Mouse (Mus musculus) limb, embryonic 10.5 days (tissue): ENCODE measurements around the gene Nop56. TPM values are rescaled to one million over a fixed set of nuclear protein-coding genes. Genes with fewer than 3 reads are reported as not detected.

Experiments
- DNase-seq: peaks from one replicate; pipeline ENCODE4 v3.0.0-alpha.2; 2017; ENCODE audit warnings: low spot score
- H3K27ac ChIP-seq: fragments of 300-500 bp; sonication (generic); 2 replicates; pipeline ENCODE4 v1.5.1; 2016; ENCODE audit warnings: mild to moderate bottlenecking
- H3K27me3 ChIP-seq: fragments of 300-500 bp; sonication (generic); 2 replicates; pipeline ENCODE4 v1.6.1; 2016; ENCODE audit warnings: low read depth, mild to moderate bottlenecking; ENCODE audit not compliant: poor library complexity, severe bottlenecking
- H3K36me3 ChIP-seq: fragments of 300-500 bp; sonication (generic); 2 replicates; pipeline ENCODE4 v1.6.1; 2016; ENCODE audit warnings: mild to moderate bottlenecking, moderate library complexity
- H3K4me1 ChIP-seq: fragments of 300-500 bp; sonication (generic); 2 replicates; pipeline ENCODE4 v1.6.1; 2016
- H3K4me3 ChIP-seq: fragments of 300-500 bp; sonication (generic); 2 replicates; pipeline ENCODE4 v1.5.1; 2016; ENCODE audit warnings: mild to moderate bottlenecking, moderate library complexity
- H3K9me3 ChIP-seq: fragments of 300-500 bp; sonication (generic); replicated peaks from 2 replicates; pipeline ENCODE4 v1.6.1; 2016; ENCODE audit warnings: mild to moderate bottlenecking
- WGBS: fragments of 180-500 bp; shearing (Covaris S2); methylation state at CpG from one replicate; pipeline ENCODE4 v1.1.7; 2016; 5-methylcytosine and 5-hydroxymethylcytosine counted together
- polyA plus RNA-seq: library from polyadenylated mRNA; unstranded; fragments of >200 nt; fragmentation: Nextera tagmentation; extraction: Ambion mirVana; gene quantifications from 2 replicates; pipeline ENCODE4 v1.2.1, GENCODE M21; 2016

Nop56 gene
- polyA plus RNA-seq, 1 experiment from 2014 or later, result 440 TPM

GRCm38 (mm10) chr2:130280224-130280623 is 6.0 kb downstream of the Nop56 start:
- H3K4me1 ChIP-seq, result peaks cover 34% of the 10 kb centered on the region
- WGBS, result 73% methylated on average over 7 of the region's 7 CpGs
- H3K27ac ChIP-seq, result no peak overlapping the region
- peaks cover 70% of the 10 kb centered on the region for H3K36me3 ChIP-seq
- H3K9me3 ChIP-seq, result no peaks in the 10 kb centered on the region
- no peak for DNase-seq
- no peaks in the 10 kb centered on the region for H3K27me3 ChIP-seq
- no peak overlapping the region for H3K4me3 ChIP-seq

- no peaks in the 10 kb centered on the region for H3K27me3 ChIP-seq
- peaks cover 30% of the 10 kb centered on the region for H3K4me1 ChIP-seq
- H3K4me3 ChIP-seq, result no peak overlapping the region
- H3K36me3 ChIP-seq, result peaks cover 64% of the 10 kb centered on the region
- H3K9me3 ChIP-seq, result no peaks in the 10 kb centered on the region
- 82% methylated on average over 4 of the region's 4 CpGs for WGBS
- no peak for DNase-seq
- no peak overlapping the region for H3K27ac ChIP-seq
Measured at GRCm38 (mm10) chr2:130280818-130281217, 6.6 kb downstream of the Nop56 start.

- Histone ChIP-seq H3K27ac (peak within 1 kb of the TSS; percentile 86), H3K9me3 (no peaks in the 10 kb centered on the region), H3K4me3 (peak within 1 kb of the TSS; percentile 94), H3K27me3 (no peaks in the 10 kb centered on the region), H3K36me3 (peaks cover 33% of the 10 kb centered on the region), H3K4me1 (peaks cover 16% of the 10 kb centered on the region)
- WGBS, result under 1% methylated on average over 51 of the region's 51 CpGs
- DNase-seq, result peak; percentile 94
Measured at GRCm38 (mm10) chr2:130283854-130284654, 9.8 kb downstream of the Nop56 start, which contains the start of gene Idh3b. Idh3b (minus strand) TSS chr2:130284547.

GRCm38 (mm10) chr2:130289086-130289485 is 14.9 kb downstream of the Nop56 start:
- WGBS, result 68% methylated on average over 4 of the region's 4 CpGs
- DNase-seq, result no peak
- H3K4me3 ChIP-seq, result no peak overlapping the region
- peaks cover 24% of the 10 kb centered on the region for H3K27me3 ChIP-seq
- H3K36me3 ChIP-seq, result no peaks in the 10 kb centered on the region
- H3K4me1 ChIP-seq, result peaks cover 24% of the 10 kb centered on the region
- no peaks in the 10 kb centered on the region for H3K9me3 ChIP-seq
- H3K27ac ChIP-seq, result no peak overlapping the region

- Histone ChIP-seq H3K27me3 (peaks cover 42% of the 10 kb centered on the region), H3K36me3 (no peaks in the 10 kb centered on the region), H3K4me1 (peaks cover 40% of the 10 kb centered on the region), H3K9me3 (no peaks in the 10 kb centered on the region), H3K4me3 (no peak overlapping the region), H3K27ac (no peak overlapping the region)
- 14% methylated on average over 8 of the region's 8 CpGs for WGBS
- peak; percentile 52 for DNase-seq
Measured at GRCm38 (mm10) chr2:130291434-130291833, 17.2 kb downstream of the Nop56 start.

- peaks cover 43% of the 10 kb centered on the region for H3K4me1 ChIP-seq
- H3K9me3 ChIP-seq, result no peaks in the 10 kb centered on the region
- no peak for DNase-seq
- H3K27me3 ChIP-seq, result peaks cover 58% of the 10 kb centered on the region
- H3K36me3 ChIP-seq, result no peaks in the 10 kb centered on the region
- no peak overlapping the region for H3K4me3 ChIP-seq
- WGBS, result 51% methylated on average over 3 of the region's 3 CpGs
- H3K27ac ChIP-seq, result no peak overlapping the region
Measured at GRCm38 (mm10) chr2:130293009-130293408, 18.8 kb downstream of the Nop56 start.

- 3% methylated on average over 4 of the region's 4 CpGs for WGBS
- Histone ChIP-seq H3K4me1 (peaks cover 43% of the 10 kb centered on the region), H3K4me3 (0 out of 2 replicates have a peak overlapping the region, but pooled peaks have one; percentile 1), H3K9me3 (no peaks in the 10 kb centered on the region), H3K27ac (no peak overlapping the region), H3K36me3 (no peaks in the 10 kb centered on the region), H3K27me3 (peaks cover 62% of the 10 kb centered on the region)
- DNase-seq, result no peak
Measured at GRCm38 (mm10) chr2:130293486-130293885, 19.3 kb downstream of the Nop56 start.

GRCm38 (mm10) chr2:130294218-130294935 is 20.1 kb downstream of the Nop56 start:
- Histone ChIP-seq H3K27ac (peak overlapping the region; percentile 82), H3K27me3 (peaks cover 62% of the 10 kb centered on the region), H3K9me3 (no peaks in the 10 kb centered on the region), H3K4me3 (peak overlapping the region; percentile 74), H3K36me3 (no peaks in the 10 kb centered on the region), H3K4me1 (peaks cover 43% of the 10 kb centered on the region)
- DNase-seq, result no peak
- WGBS, result 6% methylated on average over 20 of the region's 20 CpGs

- Histone ChIP-seq H3K27me3 (peaks cover 62% of the 10 kb centered on the region), H3K4me3 (peak within 1 kb of the TSS; percentile 74), H3K4me1 (peaks cover 43% of the 10 kb centered on the region), H3K27ac (peak within 1 kb of the TSS; percentile 82), H3K36me3 (no peaks in the 10 kb centered on the region), H3K9me3 (no peaks in the 10 kb centered on the region)
- WGBS, result 2% methylated on average over 35 of the region's 39 CpGs
- peak; percentile 85 for DNase-seq
Measured at GRCm38 (mm10) chr2:130294936-130295277, 20.7 kb downstream of the Nop56 start, which contains the start of gene Ebf4. Ebf4 (plus strand) TSS chr2:130295169.

GRCm38 (mm10) chr2:130295331-130296133 is 21.3 kb downstream of the Nop56 start:
- 1% methylated on average over 89 of the region's 99 CpGs for WGBS
- H3K4me1 ChIP-seq, result peaks cover 43% of the 10 kb centered on the region
- no peaks in the 10 kb centered on the region for H3K36me3 ChIP-seq
- H3K27me3 ChIP-seq, result peaks cover 62% of the 10 kb centered on the region
- peak; percentile 71 for DNase-seq
- H3K4me3 ChIP-seq, result peak overlapping the region; percentile 74
- no peaks in the 10 kb centered on the region for H3K9me3 ChIP-seq
- peak overlapping the region; percentile 82 for H3K27ac ChIP-seq

GRCm38 (mm10) chr2:130296134-130296745 is 22.0 kb downstream of the Nop56 start:
- peak overlapping the region; percentile 82 for H3K27ac ChIP-seq
- DNase-seq, result no peak
- H3K4me1 ChIP-seq, result peaks cover 41% of the 10 kb centered on the region
- peak overlapping the region; percentile 74 for H3K4me3 ChIP-seq
- 6% methylated on average over 20 of the region's 20 CpGs for WGBS
- H3K27me3 ChIP-seq, result peaks cover 62% of the 10 kb centered on the region
- H3K9me3 ChIP-seq, result no peaks in the 10 kb centered on the region
- H3K36me3 ChIP-seq, result no peaks in the 10 kb centered on the region

- 78% methylated on average over 9 of the region's 9 CpGs for WGBS
- Histone ChIP-seq H3K4me3 (no peak overlapping the region), H3K4me1 (peaks cover 39% of the 10 kb centered on the region), H3K9me3 (no peaks in the 10 kb centered on the region), H3K27me3 (peaks cover 54% of the 10 kb centered on the region), H3K27ac (no peak overlapping the region), H3K36me3 (no peaks in the 10 kb centered on the region)
- DNase-seq, result no peak
Measured at GRCm38 (mm10) chr2:130297580-130297979, 23.4 kb downstream of the Nop56 start.
